Mouse (Mus musculus): ENCODE results near the gene Mta1.

DNA sequence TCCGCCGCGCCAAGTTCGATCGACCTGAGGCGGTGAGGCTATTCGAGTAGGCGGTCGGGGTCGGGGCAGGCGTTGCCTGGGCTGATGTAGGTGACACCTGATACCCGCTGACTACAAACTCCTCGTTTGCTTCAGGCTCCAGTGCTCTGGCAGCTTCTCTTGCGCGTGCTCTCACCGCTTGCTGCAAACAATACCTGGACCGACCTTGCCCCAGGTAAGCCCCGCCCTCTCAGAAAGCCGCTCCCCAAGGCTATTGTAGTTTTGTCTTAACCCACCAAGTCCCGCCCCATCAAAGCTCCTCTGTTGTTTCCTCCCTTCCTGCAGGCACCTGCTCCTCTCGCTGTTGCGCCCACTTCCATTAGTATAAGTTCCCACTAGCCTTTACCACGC is 58.5 kb downstream of the Mta1 start:
- TF ChIP-seq CTCF (IDR thresholded peaks at IDR 0.05; ENCODE audit: control insufficient read depth, insufficient read depth, low read length) (no peak), POLR2A (IDR thresholded peaks at IDR 0.05; ENCODE audit: borderline replicate concordance, control insufficient read depth, low read depth, low read length) (no peak)

All from bone marrow, adult 2 months (tissue).